Mouse (Mus musculus) cerebellum, adult 9-10 months (tissue): ENCODE results near the gene Taar6.

Experiments
- DNase-seq: peaks from one replicate; pipeline ENCODE4 v3.0.0; 2022

Gene Taar6

GRCm38 (mm10) chr10:23985546-23985945 is at the start of gene Taar6:
Taar6 (minus strand) TSS chr10:23985646.
- DNase-seq: no peak

DNA sequence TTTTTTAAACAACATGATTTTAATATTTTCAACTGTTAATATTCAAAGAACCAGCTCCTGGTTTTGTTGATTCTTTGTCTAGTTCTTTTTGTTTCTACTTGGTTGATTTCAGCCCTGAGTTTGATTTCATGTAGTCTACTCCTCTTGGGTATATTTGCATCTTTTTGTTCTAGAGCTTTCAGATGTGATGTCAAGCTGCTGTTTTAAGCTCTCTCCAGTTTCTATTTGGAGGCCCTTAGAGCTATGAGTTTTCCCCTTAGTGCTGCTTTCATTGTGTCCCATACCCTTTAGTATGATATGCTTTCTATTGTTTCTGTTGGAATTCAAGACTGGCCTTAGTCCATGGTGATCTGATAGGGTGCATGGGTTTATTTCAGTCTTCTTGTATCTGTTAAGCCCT is 45.9 kb upstream of the Taar6 start:
- DNase-seq: no peak

DNA sequence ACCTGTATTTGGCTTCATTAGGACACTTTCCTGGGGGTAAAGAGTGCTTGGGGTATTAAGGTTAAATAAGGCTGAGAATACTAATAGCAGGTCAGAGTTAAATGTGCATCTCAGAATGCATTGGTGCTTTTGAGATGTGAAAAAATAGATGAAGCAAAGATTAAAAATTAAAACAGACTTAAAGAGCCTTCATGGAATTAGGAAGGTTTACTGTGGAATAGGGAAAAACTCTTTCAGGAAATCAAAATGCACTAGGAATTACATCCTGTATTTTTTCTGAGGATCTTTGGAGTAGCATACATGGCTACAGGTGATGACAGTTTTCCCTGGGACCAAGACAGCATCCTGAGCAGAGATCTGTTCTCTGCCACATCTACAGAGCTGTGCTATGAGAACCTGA is 41.5 kb upstream of the Taar6 start, which contains the start of gene Taar7d:
Taar7d (plus strand) TSS at position 301 of the 400 bp plus-strand sequence.
- DNase-seq: no peak

GRCm38 (mm10) chr10:24008143-24008542 is 22.7 kb upstream of the Taar6 start:
- no peak for DNase-seq

DNA sequence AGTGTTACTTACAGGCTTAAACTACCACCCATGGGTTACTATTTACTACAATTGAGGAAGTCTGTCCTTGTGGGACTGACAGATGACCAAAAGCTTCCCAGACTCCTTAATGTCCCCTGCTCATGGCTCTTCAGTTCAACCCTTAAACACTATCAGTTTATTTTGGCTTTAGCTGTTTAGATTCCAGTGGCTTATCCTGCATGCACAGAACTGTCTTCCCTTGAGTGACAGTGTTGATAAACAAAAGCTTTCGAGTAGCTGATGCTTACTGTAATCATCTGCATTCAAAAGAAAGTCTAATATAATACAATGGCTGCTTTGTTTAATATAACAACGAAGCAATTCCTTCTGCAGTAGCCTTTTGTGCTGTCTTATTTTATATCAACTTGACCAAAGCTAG is 21.6 kb upstream of the Taar6 start:
- DNase-seq: no peak

GRCm38 (mm10) chr10:24006442-24006841 is 21.0 kb upstream of the Taar6 start:
- DNase-seq: no peak

DNA sequence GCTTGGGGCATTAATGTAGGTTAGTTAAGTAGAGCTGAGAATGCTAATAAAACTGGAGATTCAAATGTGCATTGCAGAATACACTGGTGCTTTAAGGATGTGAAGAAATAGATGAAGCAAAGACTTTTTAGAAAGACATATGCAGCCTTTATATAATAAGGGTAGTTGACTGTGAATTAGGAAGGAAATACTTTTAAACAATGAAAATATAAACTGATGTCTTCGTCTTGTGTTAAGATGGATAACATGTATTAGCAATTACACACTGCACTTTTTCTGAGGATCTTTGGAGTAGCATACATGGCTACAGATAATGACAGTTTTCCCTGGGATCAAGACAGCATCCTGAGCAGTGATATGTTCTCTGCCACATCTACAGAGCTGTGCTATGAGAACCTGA is 14.2 kb upstream of the Taar6 start, which contains the start of gene Taar7b:
Taar7b (plus strand) TSS at position 301 of the 400 bp plus-strand sequence.
- DNase-seq: no peak

DNA sequence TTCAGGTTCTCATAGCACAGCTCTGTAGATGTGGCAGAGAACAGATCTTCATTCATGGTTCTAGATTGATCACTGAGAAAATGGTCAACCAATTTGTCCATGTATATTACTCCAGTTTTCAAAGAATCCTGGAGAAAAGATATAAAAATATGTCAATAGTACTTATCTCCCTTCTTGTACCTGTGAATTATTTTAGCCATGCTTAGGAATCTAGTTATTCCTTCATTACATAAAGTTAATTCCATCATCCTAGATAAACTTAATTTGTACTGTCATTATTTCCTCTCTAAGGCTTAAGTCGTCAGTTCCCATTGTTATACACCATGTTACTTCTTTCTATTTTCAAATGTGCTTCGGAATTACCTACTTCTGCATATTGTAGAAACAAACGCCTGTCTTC is 7.9 kb upstream of the Taar6 start, which contains the start of gene Taar7a:
Taar7a (minus strand) TSS at position 101 of the 400 bp plus-strand sequence.
- no peak for DNase-seq

GRCm38 (mm10) chr10:23986419-23986818 is 973 bp upstream of the Taar6 start:
- DNase-seq: no peak

GRCm38 (mm10) chr10:23978901-23979705 is 6.3 kb downstream of the Taar6 start:
- DNase-seq: peak; percentile 38

DNA sequence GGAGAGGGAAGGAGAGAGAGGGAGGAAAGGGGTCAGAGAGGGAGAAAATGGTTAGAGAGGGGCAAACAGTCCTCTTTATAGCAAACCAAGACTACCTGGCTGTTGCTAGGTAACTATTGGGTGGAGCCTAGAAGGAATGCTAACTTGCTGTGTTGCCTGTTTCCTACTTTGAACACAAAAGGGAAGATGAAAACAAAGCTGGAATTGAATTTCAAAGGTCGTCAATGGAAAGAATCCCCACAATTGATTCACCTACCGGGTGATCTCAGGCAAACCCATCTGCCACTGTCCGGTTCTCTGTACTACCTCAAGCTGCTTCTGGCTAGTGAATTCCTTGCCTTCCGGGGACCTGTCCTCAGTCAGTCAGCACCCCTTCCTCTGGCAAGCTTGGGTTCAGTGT is 7.5 kb downstream of the Taar6 start:
- no peak for DNase-seq

- no peak for DNase-seq
Observed at GRCm38 (mm10) chr10:23971256-23971655, 14.2 kb downstream of the Taar6 start.

GRCm38 (mm10) chr10:23970656-23971165 is 14.7 kb downstream of the Taar6 start, which contains the start of gene Taar5:
Taar5 (plus strand) TSS chr10:23970706.
- DNase-seq: no peak

- DNase-seq: no peak
Observed at GRCm38 (mm10) chr10:23964921-23965610, 20.4 kb downstream of the Taar6 start.

- DNase-seq: no peak
Observed at GRCm38 (mm10) chr10:23963444-23963843, 22.0 kb downstream of the Taar6 start.

DNA sequence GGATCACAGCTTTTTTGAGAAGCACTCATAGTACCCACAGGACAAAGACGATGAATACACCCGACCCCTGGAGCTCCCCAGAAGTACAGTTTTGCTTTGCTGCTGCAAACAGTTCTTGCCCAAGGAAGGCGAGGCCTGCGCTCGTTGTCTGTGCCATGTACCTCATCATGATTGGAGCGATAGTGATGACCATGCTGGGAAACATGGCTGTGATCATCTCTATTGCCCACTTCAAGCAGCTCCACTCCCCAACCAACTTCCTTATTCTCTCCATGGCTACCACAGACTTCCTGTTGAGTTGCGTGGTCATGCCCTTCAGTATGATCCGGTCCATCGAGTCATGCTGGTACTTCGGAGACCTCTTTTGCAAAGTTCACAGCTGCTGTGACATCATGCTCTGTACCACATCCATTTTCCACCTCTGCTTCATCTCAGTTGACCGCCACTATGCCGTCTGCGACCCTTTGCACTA is 25.0 kb downstream of the Taar6 start, which contains the start of gene Taar4:
Taar4 (plus strand) TSS at position 51 of the 472 bp plus-strand sequence.
- DNase-seq: no peak

DNA sequence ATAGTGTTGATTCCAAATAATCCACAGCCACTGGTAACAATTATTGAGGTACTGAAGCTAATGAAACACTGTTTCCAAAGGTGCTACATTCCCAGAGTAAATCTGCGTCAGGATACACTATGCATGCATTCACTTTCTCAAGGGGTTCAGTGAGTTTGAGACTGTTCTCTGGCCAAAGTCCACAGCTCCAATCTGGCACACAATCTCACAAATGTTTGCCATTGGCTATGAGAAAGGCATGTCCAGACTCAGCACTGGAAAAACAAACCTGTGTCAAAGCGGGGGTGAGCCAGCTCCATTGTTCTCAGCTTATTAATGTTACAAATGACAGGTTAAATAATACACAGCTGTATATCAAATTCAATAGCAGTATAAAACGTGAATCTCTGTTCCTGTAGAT is 26.4 kb downstream of the Taar6 start:
- DNase-seq: no peak

- DNase-seq: peak; percentile 71
Observed at GRCm38 (mm10) chr10:23951714-23952113, 33.7 kb downstream of the Taar6 start.

DNA sequence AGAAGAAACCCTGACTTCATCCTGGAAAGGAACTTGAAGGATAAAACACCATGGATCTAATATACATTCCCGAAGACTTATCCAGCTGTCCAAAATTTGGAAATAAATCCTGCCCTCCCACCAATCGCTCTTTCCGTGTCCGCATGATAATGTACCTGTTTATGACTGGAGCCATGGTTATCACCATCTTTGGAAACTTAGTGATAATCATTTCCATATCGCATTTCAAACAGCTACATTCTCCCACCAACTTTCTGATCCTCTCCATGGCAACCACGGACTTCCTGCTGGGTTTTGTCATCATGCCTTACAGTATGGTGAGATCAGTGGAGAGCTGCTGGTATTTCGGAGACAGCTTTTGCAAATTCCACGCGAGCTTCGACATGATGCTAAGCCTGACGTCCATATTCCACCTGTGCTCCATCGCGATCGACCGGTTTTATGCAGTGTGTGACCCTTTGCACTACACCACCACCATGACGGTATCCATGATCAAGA is 35.9 kb downstream of the Taar6 start, which contains the start of gene Taar3:
Taar3 (plus strand) TSS at position 51 of the 498 bp plus-strand sequence.
- DNase-seq: no peak

- DNase-seq: no peak
Observed at GRCm38 (mm10) chr10:23948026-23948425, 37.4 kb downstream of the Taar6 start.

DNA sequence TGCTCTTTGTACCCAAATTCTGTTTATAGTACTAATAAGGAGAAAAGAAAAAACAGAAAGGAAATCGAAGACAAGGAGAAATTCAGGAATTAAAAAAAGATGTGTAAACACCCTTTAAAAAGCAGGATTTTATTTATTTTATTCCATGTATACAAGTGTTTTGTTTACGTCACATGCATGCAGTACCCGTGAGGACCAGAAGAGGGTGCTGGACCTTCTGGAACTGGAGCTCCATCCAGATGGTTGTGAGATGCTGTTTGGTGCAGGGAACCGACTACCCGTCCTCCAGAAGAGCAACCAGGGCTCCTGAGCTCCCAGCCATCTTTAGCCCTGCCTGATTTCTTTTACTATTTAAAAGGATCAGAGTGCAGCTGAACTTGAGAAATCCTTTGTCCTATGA is 43.0 kb downstream of the Taar6 start:
- DNase-seq: no peak

DNA sequence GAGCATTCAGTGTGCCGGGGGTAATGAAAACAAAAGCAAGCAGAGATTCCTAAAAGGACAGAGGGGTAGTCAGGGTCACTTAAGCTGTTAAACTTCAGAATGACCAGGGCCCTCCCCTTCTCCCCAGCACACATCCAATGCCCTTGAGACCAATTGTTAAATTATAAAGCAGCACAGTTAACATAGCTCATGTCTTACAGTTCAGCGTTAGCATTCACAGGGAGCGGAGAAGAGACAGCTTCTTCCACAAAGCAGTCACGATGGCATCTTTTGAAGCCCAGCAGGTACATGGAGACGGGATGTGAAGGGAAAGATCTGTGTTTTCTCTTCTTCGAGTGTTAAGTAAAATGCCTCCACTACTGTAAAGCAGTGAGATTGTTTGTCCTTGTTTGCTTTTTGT is 47.1 kb downstream of the Taar6 start, which contains the start of gene Taar2:
Taar2 (plus strand) TSS at position 261 of the 400 bp plus-strand sequence.
- no peak for DNase-seq

- DNase-seq: no peak
Observed at GRCm38 (mm10) chr10:23937613-23938012, 47.8 kb downstream of the Taar6 start.
